Mouse (Mus musculus): ENCODE results near the gene Fndc9. TPM values are rescaled to one million over a fixed set of nuclear protein-coding genes. Genes with fewer than 3 reads are reported as not detected.
A peak's percentile ranks its signal among the peaks of the same experiment; 100 is the strongest.

Gene Fndc9
- total RNA-seq (2021): not detected

DNA sequence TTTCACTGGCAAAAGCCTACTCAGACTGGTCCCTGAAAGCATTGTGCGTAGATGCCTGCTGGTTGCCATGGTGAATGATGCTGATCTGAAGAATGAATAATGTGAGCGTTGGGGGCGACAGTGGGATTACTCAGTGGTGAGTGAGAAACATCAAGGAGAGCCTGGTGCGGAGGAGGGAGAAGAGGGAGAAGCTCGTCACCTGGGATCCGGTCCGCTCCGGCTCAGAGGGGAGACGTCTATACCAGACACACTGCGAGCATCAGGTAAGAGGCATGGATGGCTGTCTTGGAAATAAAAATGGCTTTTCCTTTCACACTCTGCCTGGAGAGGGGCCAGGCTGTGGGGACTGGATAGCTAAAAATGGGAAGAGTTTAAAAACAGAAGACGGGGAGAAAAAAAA lies at the start of gene Fndc9:
Gene Fndc9 (plus strand): TSS at position 198 of the 400 bp plus-strand sequence.
- no peak for DNase-seq

- no peak for DNase-seq
Measured at GRCm38 (mm10) chr11:46188283-46188682, 47.0 kb upstream of the Fndc9 start.

DNA sequence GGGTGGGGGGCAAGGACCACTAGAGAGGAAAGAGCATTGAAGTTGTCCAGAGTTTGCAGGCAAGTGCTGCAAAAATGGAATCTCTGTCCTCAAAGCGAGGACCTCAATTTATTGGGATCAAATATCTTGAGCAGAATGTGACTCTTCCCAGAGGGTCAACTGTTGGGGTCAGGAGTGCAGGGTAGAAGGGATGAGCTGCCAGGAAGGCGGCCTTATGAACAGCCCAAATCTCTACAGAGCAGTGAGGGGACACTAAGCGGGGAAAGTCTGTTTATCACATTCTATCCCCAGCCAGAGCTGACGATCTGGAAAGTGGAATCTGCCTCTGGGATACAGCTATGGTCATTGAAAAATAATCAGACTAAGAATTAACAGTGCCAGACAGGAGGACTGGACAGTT lies 41.2 kb upstream of the Fndc9 start:
- no peak for DNase-seq

- no peak for DNase-seq
Measured at GRCm38 (mm10) chr11:46200664-46201063, 34.7 kb upstream of the Fndc9 start.

- no peak for DNase-seq
Measured at GRCm38 (mm10) chr11:46201636-46202546, 33.4 kb upstream of the Fndc9 start.

- no peak for DNase-seq
Measured at GRCm38 (mm10) chr11:46202547-46202887, 32.8 kb upstream of the Fndc9 start.

GRCm38 (mm10) chr11:46204841-46205240 lies 30.5 kb upstream of the Fndc9 start:
- DNase-seq: no peak

DNA sequence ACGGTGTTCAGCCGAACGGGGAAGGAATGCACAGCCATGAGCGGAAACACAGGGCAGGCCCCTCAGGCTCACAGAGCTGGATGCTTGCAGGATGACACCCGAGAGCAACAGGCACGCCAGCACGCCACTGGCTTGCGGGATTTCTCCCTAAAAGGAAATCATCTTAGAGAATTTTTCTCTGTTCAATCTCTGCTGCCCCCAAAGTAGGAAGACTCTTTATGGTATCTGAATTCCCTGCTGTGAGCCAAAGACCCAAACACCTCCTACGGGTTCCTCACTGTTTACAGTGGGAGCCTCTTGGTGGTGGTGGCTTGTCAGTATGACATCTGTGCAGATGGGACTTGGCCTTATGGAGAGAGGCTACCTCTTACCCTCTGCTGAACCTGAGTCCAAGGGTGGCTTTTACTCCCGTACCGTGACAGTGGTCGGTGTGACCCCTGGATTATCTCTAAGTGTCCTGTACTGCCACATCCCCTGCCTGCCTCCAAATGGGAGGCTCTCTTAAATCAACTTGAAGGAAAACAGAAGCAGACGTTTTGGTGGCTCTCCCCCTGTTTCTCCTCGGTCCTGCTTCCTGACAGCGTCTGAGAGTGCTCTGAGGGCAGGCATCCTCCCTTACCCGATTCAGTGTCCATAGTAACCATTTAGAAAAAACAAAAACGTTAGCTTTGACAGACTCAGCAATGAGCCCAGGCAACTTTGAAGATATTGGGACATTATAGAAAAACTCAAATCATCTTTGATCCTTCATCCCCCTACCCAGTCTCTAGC lies 29.5 kb upstream of the Fndc9 start:
- peak; percentile 19 for DNase-seq

- DNase-seq: no peak
Measured at GRCm38 (mm10) chr11:46209884-46210283, 25.4 kb upstream of the Fndc9 start.

DNA sequence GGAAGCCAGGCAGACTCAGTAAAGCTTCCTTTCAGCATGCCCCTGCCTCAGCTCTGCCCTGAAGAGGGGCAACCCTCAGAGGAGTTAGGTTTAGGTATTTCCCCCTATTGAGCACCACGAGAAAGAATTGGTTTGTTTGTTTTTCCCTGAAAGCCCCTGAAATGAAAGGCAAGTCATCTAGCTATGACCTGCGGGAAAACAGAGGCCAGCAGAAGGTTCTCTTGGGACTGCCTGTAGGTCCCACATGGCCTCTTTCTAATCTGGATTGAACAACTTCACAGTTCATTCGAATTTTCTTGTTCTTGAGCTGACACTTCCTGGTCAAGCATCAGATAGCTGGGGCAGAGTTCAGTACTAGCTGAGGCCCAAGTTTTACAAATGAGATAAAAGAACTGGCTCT lies 23.5 kb upstream of the Fndc9 start:
- no peak for DNase-seq

GRCm38 (mm10) chr11:46213844-46214243 lies 21.5 kb upstream of the Fndc9 start:
- DNase-seq: peak; percentile 65

- DNase-seq: peak; percentile 28
Measured at GRCm38 (mm10) chr11:46214368-46215230, 20.7 kb upstream of the Fndc9 start.

DNA sequence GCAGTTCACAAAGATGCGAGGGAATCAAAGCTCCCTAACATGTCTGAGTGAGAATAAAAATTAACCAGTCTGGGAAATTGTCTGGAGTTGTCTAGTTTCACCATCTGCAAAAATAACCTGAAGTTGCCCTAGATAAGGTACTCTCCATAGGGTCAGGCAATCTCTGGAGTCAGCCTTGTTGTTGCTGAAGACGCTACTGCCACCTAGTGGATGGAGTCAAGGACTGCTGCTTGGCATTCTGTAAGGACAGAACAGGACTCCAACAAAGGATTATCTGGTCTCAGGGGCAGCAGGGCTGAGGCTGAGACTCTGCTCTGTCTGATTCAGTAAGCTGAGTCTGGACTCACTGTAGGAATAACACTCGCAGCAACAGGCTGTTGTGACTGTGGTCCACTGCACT lies 20.0 kb upstream of the Fndc9 start:
- peak; percentile 72 for DNase-seq

DNA sequence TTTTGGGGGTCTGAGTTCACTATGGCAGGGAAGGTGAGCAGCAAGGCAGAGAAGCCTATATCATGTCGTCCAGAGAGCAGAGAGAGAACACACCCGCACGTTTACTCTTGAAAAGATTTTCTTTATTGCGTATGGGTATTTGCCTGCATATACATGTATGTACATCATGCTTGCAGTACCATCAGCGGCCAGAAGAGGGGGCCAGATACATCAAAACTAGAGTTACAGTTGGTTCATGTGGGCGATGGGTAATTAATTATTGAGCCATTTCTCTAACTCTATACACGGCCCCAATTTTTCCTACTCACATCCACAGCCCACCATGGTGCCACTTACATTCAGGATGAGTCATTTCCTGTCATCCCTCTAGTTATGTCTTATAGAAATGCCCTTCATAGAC lies 18.7 kb upstream of the Fndc9 start:
- DNase-seq: peak; percentile 35

GRCm38 (mm10) chr11:46217686-46218085 lies 17.6 kb upstream of the Fndc9 start:
- DNase-seq: no peak

GRCm38 (mm10) chr11:46218584-46218983 lies 16.7 kb upstream of the Fndc9 start:
- no peak for DNase-seq

DNA sequence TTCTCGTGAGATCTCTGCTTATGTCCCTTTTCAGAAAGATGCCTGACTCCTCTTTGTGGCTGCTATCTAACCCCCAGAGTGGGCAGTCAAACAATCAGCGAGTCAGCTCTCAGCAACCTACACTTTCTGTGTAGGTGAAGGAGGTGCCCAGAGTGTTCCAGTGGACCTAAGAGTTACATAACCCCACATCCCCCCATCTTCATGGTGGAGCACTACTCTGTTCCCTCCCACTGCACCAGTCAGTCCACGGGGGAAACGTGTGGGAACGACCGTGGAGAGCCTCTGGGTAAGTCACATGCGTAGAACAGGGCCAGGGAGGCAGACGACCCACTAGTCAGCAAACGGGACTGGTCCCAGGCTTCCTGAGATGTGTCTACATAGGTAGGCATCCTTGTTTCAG lies 16.0 kb upstream of the Fndc9 start:
- DNase-seq: no peak

GRCm38 (mm10) chr11:46220211-46220610 lies 15.1 kb upstream of the Fndc9 start:
- no peak for DNase-seq

DNA sequence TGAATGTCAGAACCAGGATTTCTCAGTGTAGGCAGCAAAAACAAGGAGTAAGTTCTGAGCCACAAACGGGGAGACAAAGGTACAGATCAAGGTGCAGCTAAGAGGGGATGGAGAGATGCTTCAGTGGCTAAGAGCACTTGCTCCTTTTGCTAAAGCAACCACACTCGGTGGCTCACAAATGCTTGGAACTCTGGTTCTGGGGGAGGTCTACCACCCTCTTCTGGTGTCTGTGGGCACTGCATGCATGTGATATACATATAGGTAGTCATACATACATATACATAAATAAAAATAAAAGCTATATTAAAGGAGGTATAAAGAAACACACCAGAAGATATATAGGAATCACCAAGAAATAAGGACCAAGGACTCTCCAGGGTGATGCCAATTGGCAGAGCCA lies 11.8 kb upstream of the Fndc9 start:
- no peak for DNase-seq

GRCm38 (mm10) chr11:46225345-46225744 lies 10.0 kb upstream of the Fndc9 start:
- DNase-seq: no peak

DNA sequence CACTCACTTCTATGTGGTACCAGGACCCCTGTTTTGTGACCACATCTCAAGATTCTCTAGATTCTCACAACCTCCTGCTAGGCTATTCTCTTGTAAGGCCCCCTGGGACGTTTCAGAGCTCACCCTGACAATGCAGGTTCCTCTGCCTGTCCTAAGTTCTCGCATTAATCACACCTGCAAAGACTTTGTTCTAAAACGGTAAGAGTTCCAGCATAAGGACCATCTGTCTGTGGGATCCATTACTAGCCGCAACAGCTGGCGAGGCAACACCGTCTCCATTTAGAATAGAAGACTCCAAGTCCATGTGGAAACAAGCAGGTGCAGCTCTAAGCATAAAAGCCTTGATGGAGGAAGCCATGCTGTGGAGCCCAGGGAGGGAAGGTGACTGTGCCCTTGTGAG lies 5.1 kb upstream of the Fndc9 start:
- DNase-seq: no peak

DNA sequence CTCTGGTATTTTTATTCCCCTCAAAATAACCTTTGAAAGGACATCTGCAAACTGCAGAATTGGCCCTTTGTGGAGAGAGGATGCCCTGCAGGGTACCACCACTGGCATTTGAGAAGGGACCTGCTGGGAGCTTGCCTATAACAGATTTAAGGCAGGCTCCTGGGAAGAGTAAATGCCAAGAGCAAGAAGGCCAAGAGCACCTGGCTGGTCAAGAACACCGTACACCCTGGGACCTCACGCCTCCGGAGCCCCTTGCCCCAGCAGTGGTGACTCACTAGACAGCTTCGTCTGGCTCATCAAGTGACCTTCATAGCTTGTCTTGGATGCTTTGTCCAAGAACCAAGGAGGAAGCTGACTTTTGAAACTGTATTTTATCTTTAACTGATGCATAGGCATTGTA lies 2.5 kb upstream of the Fndc9 start:
- DNase-seq: no peak

GRCm38 (mm10) chr11:46233966-46234365 lies 1.4 kb upstream of the Fndc9 start:
- DNase-seq: no peak
